Mouse (Mus musculus): ENCODE measurements at regions not wholly inside any gene's neighbourhood (a gene's known extent, or its start where the extent isn't known, plus 50 kb on each side); places are given as distances from the start of the nearest gene placed in this dataset.
A peak's percentile ranks its signal among the peaks of the same experiment; 100 is the strongest.

DNA sequence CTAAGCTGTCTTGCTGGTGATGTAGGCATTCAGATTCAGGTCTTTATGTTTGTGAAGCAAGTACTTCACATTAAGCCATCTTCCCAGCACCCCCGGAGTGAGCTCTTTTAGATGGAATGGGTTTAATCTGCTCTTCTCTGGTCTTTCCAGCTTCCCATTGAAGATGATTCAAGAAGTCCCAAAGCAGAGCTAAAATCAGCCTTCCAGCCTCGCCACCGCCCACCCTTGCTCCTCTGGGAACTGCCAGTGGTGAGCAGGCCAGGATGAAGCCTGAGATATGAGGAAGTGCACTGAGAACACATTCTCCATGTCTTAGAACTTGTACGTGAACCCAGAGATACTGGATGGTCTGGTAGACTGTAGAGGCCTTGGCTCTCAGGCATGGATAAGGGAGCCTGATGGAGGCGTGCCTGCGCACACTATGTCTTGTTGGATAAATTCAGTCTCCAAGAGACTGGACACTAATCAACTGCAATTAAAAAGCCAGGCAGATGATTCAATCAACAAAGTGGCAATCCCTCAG lies 51.3 kb upstream of the Mrtfb start:
- DNase-seq: no peak

DNA sequence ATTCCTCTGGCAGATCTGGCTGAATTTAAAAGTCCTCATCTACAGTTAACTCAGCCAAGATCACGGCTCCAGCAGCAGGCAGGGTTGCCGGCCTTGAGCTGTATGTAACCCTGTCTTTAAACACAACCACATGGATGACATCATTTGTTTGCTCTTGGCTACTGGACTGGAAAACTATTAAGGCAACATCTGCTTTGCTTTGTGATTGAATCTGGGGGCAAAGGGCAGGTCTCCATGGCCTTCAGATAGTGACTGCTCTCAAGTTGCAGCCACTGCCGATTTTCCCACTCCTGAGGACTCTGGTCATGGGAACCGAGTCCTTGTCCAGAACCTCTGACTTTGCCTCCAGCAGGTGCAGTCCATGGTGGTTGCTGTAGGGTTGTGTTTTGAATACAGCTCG lies 50.4 kb upstream of the Mrtfb start:
- peak; percentile 50 for DNase-seq
